Mouse (Mus musculus) lung, postnatal 25 days (tissue): ENCODE results near the gene Kpnb1.

ENCODE experiments used
- DNase-seq: peaks from one replicate; pipeline ENCODE4 v3.0.0; 2022; ENCODE audit warnings: low spot score

Kpnb1 gene

DNA sequence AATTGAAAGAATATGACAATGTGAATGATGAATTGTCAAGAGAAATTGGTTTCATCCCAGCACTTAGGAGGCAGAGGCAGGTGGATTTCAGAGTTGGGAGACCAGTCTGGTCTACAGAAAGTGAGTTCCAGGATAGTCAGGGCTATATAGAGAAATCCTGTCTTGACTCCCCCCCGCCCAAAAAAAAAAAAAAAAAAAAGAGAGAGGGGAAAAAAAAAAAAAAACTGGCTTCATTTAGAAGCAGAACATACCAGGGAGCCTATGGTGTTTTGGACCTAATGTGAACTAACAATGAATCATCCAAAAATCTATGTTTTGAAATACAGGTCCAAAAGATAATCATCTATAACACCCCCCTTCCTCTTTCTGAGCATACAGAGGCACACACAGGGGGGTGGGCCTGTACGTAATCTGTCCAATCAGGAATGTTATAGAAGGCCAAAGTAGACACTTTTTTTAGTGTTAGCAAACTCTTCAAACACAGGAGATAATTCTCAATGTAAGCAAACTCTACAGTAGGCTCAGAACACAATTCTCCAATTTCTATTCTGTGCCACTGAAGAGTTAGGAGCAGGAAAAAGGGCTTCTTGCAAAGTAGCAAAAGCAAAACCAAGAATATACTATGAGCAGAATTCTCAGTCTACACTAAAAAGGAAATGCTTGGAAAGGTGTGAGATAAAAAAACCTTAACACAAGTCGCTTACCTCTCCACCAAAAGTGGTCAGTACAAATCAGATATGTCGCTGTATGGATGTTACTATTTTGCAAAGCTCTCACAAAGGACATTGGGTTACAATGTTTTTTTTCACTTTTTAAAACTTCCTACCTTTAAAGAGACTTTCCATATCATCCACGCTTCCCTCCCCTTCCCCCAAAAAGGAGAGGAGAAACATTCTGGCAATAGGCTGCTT is 1.7 kb downstream of the Kpnb1 start:
- no peak for DNase-seq

DNA sequence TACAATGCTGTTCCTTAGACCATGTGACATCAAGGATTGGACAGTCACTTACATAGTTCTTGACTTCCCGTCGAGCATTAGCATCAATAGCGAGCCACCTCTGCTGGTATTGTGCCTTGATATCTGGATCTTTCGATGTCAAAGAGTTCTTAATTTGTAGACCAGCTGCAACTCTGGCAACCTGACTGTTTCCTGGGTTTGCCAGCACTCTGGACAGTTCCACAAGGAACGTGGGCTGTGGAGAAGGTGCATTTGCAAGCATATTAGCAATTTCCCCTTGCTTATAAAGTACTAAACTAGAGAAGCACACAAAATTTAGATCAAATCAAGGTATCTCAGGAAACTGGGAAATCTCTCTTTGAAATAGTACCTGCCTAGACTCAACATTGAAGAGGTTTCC is 2.8 kb downstream of the Kpnb1 start:
- no peak for DNase-seq

DNA sequence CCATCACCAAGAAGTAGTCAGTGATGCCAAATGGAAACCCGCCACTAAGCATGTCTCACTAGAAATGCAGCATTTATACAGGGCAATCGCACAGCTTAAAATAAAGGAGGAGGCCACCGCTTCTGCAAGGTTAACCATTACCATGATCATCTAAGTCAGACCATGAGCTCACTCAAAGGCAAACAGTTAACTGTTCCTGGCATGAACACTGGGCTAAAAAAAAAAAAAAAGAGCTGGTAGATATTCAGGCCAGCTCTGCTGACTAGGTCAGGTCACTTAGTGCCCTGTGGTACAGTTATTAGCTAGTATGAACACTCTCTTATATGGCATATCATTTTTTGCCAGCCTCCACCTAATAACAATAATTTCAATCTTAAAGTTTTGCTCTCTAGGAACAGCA is 5.2 kb downstream of the Kpnb1 start:
- DNase-seq = no peak

DNA sequence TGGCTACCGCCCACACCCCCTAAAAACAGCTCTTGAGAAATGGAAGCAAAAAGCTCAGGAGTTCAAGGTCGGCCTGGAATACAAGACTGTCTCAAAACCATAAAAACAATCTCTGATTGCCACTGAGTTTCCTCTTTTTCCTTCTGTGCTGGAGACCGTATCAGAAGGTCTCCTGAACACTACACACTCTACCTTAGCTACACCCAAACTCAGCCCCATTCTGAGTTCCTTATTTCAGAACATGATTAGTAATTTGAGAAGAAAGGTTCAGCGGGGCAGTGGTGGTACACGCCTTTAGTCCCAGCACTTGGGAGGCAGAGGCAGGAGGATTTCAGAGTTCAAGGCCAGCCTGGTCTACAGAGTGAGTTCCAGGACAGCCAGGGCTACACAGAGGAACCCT is 6.6 kb downstream of the Kpnb1 start:
- no peak for DNase-seq

DNA sequence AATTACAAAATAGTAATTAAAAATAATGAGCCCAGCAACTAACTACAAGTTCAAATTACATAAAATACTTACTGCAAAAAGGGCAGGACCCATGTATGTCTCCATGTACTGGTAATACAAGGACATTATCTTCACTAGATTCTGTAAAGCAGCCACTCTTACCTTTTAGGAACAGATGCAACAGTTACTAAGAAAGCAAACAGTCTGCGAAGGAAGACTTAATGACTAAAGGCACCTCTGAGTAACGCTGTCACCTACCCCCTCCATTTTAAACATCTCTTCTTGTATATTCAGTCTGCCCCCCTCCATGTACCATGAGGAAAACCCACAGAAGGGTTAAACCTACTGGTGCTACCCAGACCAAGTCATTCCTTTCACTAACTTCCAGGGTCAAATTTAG is 9.5 kb downstream of the Kpnb1 start:
- DNase-seq = no peak

DNA sequence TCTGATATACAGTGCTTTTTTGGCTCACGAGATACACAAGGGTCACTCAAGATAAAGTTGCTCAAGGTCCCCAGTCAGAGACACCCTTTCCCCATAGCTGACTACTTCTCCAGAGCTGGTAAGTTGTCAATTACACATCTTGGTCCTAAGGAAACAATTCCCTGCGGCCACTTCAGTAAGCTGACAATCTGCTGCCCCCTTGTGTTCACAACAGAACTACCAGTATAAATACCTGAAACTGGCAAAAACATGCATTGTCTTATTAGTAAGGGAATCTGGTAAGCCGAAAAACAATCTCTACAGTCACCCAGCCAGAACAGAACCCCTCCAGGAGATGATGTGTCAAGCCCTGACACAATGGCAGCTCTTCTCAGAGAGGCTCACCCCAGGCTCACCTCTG is 10.8 kb downstream of the Kpnb1 start:
- DNase-seq = peak; percentile 56

DNA sequence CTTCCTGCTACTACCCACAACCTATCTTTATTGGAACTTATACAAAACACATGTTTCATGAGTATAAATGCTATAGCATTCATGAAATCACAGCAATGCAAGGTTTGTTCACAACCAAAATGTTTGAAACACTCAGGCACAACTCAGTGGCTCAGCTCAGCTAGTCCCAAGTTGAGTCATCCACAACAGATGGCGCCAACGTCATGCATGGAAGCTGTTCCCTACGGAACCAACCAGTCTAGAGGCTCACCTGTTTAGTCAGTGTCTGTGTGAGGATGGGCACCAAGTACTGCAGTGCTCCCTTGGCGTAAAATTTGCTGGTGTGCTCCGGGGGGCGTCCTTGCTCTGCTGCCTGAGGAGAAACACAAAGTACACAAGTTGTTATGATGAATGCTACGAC is 12.2 kb downstream of the Kpnb1 start:
- DNase-seq = no peak

DNA sequence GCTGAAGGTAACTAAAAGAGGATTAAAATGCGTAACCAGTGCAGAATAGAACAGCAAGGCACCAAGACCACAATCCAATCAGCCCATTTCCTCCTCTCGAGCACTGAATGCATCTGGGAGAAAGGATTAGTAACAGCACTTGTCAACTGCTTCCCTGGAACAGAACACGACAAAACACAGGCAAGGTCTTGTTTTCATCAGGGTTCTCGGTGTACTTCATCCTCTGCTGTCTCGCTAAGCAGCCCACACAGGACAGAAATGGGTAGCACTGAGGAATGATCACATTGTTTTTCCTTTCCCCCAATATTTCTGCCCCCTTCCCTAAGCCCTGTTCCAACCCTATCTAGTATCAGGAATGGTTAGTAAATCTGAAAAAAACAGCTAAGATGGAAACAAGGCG is 27.3 kb downstream of the Kpnb1 start:
- no peak for DNase-seq

DNA sequence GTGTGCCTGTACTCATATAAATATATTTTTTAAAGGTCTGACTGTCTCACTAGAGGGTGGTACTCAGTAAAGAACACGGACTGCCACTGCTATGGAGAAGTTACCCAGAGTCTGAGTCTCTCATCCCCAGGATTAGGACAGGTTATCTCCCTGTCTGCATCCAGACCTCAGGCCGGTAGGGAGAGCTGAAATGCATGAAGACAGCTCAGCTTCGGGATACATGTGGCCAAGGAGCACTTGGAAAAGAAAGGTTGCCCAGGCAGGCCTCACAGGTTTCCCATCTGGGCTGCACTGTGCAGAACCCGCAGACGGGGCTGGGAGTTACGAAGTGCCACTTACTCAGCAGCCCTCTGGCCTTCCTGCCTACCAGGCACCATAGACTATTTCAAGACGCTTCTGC is 30.7 kb downstream of the Kpnb1 start:
- no peak for DNase-seq

DNA sequence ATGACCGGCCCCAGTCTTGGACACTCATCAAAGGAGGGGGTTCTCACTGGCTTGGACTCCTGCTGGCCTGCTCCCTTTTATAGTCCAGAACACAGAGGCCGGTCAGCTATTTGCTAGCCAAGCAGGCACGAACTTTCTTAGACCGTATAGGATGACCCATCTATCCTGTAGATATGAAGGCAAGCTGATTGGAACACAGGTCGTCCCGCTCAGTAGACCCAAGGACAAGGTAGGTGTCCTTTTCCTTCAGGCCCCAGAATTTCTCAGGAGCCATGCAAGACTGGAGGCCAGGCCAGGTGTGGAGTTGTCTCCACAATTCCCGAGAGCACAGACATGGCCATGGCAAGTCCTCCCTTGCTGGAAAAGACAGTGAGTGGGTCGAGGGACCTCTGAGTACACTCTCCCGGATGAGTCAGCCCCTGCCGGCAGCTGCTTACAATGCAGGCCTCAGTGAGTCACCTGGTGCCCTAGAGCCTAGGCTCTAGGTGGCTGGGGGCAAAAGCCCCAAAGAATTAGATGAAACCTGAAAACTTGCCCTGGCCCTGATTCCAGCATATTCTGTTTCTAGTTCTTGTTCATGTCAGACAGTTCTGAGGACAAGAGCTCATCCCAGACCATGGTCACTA is 34.9 kb downstream of the Kpnb1 start:
- DNase-seq = no peak

DNA sequence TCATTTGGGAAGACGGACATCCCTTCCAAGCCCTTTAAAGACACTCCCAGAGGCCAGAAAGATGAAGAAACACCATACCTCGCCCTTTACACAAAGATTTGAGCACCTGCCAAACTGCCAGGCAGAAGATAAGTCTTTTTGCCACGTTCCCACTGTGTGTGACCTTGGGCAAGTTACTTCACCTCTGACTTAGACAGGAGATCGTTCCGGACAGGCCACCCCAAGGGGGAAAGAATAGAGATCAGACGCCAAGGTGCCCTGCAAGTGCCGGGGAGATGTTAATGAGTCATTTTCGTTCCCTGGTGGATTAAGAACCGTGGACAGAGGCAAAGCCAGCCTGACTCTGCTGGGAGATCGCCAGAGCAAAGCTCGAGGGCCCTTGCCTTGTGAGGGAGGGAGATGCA is 35.7 kb downstream of the Kpnb1 start:
- peak; percentile 35 for DNase-seq

DNA sequence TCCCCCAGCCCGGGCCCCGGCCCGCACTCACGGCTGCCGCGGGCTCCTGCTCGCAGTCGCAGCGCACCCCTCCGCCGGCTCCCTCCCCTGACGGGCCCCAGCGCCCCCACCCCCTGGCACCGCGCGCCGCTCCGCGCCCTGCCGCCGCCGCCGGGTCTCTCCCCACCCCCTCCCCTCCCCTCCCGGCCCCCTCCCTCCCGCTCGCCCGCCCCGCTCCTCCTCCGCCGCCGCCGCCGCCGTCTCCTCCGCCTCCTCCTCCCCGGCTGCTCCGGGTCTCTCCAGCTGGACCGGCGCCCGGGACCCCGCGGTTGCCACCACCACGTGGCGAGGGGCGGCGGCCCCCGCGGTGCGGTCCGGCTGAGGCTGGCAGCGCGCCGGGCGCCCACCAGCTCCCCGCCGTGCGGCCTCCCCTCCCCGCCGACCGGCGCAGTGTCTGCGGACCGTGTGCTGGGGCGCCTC is 36.3 kb downstream of the Kpnb1 start, which contains the start of gene Tbkbp1:
Gene Tbkbp1, minus strand, starts transcription at position 153 of the 459 bp plus-strand sequence.
- DNase-seq = no peak

DNA sequence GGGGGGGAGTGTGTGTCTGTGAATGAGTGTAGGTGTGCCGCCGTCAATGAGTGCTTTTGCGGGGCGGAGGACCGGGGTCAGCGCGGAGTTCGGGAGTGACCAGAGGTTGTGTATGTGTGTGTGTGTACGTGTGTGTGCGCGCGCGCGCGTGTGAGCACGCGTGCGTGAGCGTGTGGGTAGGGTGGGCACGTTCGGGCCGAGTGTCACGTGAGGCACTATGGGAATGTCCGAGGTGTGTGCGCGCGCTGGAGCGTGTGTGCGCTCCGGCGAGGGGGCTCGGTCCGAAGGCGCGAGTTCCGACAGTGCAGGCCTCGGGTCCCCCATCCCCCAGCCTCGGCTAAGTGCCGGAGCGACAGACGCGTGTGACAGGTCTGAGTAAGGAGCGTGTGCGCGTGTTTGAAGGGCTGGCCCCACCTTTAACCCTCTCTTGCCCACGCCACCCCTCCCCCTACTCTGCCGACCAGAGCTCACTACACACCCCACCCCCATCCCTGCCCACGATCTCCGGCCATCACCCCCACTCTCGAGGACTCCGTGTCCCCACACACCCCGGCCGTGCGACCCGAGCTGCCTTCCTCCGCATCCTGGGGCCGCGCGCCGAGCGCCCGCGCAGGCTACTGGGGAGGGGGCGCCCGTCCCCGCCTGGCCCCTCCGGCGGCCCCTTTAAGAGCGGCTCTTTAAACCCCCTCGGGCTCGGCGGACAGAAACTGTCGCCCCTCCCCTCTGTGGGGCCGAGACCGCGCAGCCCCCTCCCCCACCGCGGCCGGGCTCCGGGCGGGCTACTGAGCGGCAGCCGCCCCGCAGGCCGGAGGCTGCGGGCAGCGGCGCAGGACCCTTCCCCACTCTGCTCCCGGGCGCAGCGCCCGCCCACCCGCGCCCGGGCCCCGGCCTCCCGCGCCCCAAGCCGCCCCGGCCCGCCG is 37.0 kb downstream of the Kpnb1 start:
- peak; percentile 56 for DNase-seq

DNA sequence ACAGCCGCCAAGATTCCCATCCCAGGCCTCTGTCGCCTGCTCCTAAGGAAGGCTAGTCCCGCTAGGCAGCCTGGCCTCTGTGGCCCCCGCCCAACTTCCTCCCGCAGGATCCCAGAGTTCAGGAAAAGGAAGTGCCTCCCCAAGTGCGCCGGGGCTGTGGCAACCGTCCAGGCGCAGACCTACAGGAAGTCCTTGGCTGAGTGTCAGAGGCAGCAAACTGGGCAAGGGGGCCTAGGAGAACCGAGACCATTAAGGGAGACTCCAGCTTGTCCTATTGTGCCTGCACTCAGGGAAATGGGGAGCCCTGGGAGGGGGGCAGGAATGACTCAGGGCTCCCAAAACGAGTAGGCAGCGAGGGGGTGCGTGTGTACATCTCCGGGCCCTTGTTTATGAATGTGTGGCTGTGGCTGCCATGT is 37.7 kb downstream of the Kpnb1 start:
- peak; percentile 90 for DNase-seq

DNA sequence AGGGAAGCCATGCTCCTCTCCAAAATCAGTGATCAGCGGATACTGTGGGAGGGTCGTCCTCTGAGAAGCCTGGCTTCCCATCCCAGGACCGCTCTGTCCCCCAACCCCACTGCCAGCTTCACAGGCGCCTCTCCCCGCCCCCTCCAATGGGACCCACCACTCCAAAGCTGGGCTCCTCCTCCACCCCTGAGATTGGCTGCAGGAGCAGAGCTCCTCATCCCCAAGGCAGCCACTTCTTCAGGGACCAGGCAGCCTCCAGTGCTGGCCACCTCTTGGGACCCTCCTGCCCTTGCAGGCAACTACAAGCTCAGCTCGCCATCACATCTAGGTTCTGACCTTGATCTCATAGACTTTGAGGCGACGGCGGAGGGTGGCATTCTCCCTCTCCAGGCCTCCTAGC is 38.7 kb downstream of the Kpnb1 start:
- DNase-seq = no peak

DNA sequence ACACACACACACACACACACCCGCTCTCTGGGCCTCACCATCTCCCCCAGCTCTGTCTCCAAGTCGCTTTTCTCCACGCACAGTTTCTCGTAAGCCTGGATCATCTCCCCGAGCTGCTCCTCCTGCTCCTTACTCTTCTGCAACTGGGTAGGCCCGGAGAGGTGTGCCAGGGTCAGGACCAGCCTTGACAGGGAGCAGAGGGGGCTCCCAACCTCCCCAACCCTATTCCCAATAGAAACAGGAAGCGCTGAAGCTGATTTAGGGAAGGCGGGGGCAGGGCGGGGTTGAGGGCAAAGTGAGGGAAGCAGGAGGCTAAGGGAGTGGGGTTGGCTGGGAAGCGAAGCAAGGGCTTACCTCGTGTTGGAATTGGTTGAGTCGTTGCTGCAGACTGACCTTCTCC is 39.1 kb downstream of the Kpnb1 start:
- DNase-seq = no peak

DNA sequence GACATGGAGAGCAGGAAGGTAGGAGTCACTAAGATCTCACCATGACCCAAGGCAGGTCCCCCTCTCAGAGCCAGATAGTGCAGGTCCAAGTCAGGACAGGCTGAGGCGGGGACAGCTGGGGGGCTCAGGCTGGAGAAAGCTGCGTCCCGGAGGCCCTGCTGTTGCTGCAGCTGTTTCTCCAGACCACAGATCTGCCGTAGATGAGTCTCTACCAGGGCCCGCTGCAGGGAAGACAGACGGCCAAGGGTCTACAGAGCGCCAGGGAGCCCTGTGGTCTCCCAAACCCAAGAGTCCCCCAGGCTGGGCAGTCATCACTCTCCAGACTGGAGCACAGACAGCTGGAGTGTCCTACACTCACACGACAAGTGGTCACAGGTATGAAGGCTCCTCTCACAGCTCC is 40.3 kb downstream of the Kpnb1 start:
- no peak for DNase-seq

DNA sequence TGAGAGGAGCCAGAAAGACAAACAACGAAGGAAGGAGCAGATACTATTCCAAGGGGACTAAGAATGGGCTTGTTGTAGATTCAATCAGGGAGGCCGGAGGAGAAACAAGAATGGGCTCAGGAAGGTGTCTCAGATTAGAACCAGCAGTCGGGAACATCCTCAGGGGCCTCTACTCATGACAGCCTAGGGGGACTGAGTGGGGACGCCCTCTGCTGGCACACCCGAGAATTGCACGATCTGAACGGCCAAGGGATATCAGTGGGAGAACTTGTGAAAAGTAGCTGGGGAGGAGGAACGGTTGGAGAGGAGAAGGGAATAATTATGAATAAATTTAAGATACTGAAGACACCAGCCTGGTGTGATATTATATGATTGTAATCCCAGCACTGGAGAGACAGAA is 41.0 kb downstream of the Kpnb1 start:
- DNase-seq = peak; percentile 79

DNA sequence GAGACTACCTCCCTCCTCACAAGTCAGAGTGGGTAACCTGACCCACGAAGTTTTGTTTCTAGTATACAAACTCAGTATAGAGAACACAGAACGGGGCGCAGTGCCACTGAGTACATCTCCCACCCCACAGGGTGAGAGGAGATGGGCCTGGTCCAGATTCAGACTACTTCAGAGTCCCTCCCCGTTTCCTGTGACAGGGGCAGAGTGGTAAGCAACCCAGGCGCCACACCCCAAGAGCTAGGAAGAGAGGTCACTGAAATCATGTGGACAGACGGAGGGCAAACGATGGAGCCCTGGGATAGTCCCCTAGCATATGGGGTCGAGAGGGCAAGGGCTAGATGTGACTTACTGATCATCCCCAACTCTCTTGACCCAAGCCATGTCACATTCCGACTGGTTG is 41.7 kb downstream of the Kpnb1 start:
- DNase-seq = no peak

DNA sequence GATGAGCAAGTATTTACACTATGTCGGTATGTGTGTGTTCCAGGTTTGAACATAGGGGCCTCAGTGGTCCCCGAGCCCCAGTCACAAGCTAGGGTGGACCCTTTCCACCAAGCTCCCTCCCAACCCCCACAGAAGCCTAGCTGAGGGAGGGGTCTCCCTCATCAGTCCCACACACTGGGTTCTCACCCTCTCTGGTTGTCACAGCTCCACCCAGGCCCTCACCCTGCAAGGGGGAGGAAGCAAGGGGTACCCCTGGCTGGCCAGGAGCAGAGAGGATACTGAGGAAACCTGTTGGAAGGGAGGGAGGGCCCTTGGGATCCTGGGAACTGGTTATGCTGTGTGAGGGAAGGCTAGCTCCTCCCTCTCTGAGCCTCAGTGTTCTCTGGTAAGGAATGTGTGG is 42.4 kb downstream of the Kpnb1 start:
- no peak for DNase-seq

DNA sequence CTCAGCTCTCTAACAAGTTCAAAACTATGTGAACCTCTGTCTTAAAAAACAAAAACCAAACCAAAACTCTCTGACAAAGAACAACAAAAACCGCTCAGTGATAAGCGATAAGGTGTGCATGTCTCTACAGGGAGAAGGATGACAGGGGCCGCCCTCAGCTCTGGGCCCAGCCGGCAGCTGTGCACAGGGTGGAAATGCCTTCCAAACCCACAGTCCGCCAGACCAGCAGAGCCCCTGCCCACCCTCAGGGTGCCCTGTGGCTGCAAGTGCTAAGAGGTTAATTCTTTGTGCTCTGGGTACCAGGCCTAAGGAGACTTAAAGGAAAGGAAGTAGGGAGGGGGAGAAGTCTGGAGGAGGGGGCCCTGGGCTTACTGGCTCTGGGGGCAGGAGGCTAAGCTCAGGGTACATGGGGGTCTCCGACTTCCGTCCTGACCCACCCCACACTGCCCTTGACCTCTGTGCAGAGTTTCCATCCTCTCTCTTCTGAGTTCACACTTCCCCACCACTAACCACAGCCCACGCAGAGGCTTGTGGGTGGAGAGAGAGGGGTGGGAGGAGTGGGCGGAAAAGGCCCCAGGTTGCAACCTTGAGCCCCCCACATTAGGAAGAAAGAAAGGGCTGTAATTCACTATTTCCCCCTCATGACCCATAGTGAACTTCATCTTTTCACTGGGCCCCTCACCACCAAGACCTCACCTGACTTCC is 44.3 kb downstream of the Kpnb1 start:
- no peak for DNase-seq

DNA sequence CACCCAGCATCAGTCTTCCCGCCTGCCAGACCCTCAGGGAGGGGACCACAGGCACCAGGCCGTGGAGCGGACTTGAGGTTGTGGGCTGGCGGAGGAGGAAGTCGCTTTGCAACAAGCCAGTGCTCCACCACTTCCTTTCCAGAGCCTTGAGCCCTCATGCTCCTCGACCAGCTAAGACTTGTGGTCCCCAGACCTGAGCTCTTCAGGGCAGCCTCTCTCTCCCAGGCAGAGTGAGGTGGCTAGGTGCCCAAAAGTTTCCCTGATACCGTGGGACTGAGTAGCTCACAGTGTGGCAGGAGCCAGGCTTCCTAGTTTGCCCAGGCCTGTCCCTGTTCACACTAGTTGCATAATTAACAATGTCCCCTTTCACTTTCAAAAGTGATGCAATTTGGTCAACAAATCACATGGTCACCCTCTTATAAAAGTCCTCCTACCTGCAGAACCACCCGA is 45.5 kb downstream of the Kpnb1 start:
- DNase-seq = peak; percentile 82
